Mouse (Mus musculus) MEL (cell line): Measurements from ENCODE around the gene Grik4. TPM values are rescaled to one million over a fixed set of nuclear protein-coding genes. Genes with fewer than 3 reads are reported as not detected.

Experiments
- DNase-seq: peaks from one replicate; pipeline ENCODE4 v3.0.0; 2011; ENCODE audit warnings: low read depth, low spot score
- H3K27ac ChIP-seq: 2 replicates; pipeline ENCODE4 v1.5.1; 2012; ENCODE audit warnings: low read depth, mild to moderate bottlenecking, control low read depth, low read length, moderate library complexity; ENCODE audit not compliant: control insufficient read depth
- H3K27me3 ChIP-seq, 2 experiments: fragments of 150-350 bp in 1 of 2; sonication (generic) in 1 of 2; 2 replicates each; pipeline ENCODE4 v1.6.1; 2012; ENCODE audit warnings: low read length in 2 of 2, mild to moderate bottlenecking in 2 of 2, improper control_type of control experiment in 1 of 2, moderate library complexity in 1 of 2; ENCODE audit not compliant: insufficient read depth in 2 of 2, control insufficient read depth in 1 of 2
- H3K36me3 ChIP-seq, 2 experiments: 2 replicates each; pipeline ENCODE4 v1.6.1; 2012 to 2014; ENCODE audit warnings: low read length in 2 of 2, improper control_type of control experiment in 1 of 2, inconsistent platforms in 1 of 2, mild to moderate bottlenecking in 1 of 2; ENCODE audit not compliant: insufficient read depth in 2 of 2, control insufficient read depth in 1 of 2
- H3K4me1 ChIP-seq, 2 experiments: fragments of 150-350 bp in 1 of 2; sonication (generic) in 1 of 2; 2 replicates each; pipeline ENCODE4 v1.6.1; 2012; ENCODE audit warnings: low read length in 2 of 2, improper control_type of control experiment in 1 of 2, mild to moderate bottlenecking in 1 of 2; ENCODE audit not compliant: insufficient read depth in 2 of 2, control insufficient read depth in 1 of 2
- H3K4me3 ChIP-seq, 2 experiments: fragments of 150-350 bp in 1 of 2; sonication (generic) in 1 of 2; 2 replicates each; pipeline ENCODE4 v1.5.1; 2012; ENCODE audit warnings: low read depth in 2 of 2, low read length in 2 of 2, mild to moderate bottlenecking in 2 of 2, moderate library complexity in 2 of 2, control low read depth in 1 of 2, improper control_type of control experiment in 1 of 2; ENCODE audit not compliant: control insufficient read depth in 1 of 2, insufficient read depth in 1 of 2
- H3K79me2 ChIP-seq: 2 replicates; pipeline ENCODE4 v1.6.1; 2012; ENCODE audit warnings: mild to moderate bottlenecking, low read length, moderate library complexity; ENCODE audit not compliant: control insufficient read depth, poor library complexity, insufficient read depth
- H3K9ac ChIP-seq: 2 replicates; pipeline ENCODE4 v1.6.1; 2012; ENCODE audit warnings: low read depth, mild to moderate bottlenecking, control low read depth, low read length, moderate library complexity; ENCODE audit not compliant: control insufficient read depth, poor library complexity, severe bottlenecking
- H3K9me3 ChIP-seq: fragments of 150-350 bp; sonication (generic); replicated peaks from 2 replicates; pipeline ENCODE4 v1.6.1; 2012; ENCODE audit warnings: mild to moderate bottlenecking, low read length, improper control_type of control experiment, moderate library complexity; ENCODE audit not compliant: insufficient read depth
- BHLHE40 ChIP-seq: IDR thresholded peaks from 2 replicates; pipeline ENCODE4 v1.6.1; 2012; ENCODE audit warnings: low read depth, mild to moderate bottlenecking, inconsistent platforms, low read length, improper control_type of control experiment, borderline replicate concordance
- CHD2 ChIP-seq: IDR thresholded peaks from 2 replicates; pipeline ENCODE4 v1.6.1; 2011; ENCODE audit warnings: low read length, improper control_type of control experiment
- E2F4 ChIP-seq: IDR thresholded peaks from 2 replicates; pipeline ENCODE4 v1.6.1; 2011; ENCODE audit warnings: low read depth, low read length, improper control_type of control experiment, borderline replicate concordance
- ELF1 ChIP-seq: IDR thresholded peaks from 2 replicates; pipeline ENCODE4 v1.6.1; 2014; ENCODE audit warnings: low read depth, mild to moderate bottlenecking, inconsistent platforms, low read length, improper control_type of control experiment, moderate library complexity
- EP300 ChIP-seq, 2 experiments: IDR thresholded peaks; 2 replicates each; pipeline ENCODE4 v1.6.1; 2011; ENCODE audit warnings: improper control_type of control experiment in 2 of 2, low read length in 2 of 2, low read depth in 1 of 2, mild to moderate bottlenecking in 1 of 2
- GABPA ChIP-seq: IDR thresholded peaks from 2 replicates; pipeline ENCODE4 v1.6.1; 2012; ENCODE audit warnings: low read depth, mild to moderate bottlenecking, inconsistent platforms, low read length, improper control_type of control experiment, moderate library complexity
- GATA1 ChIP-seq: IDR thresholded peaks from 2 replicates; pipeline ENCODE4 v1.6.1; 2011; ENCODE audit warnings: low read depth, low read length, improper control_type of control experiment
- JUND ChIP-seq: IDR thresholded peaks from 2 replicates; pipeline ENCODE4 v1.6.1; 2011; ENCODE audit warnings: low read depth, mild to moderate bottlenecking, improper control_type of control experiment, low read length
- KAT2A ChIP-seq: conservative IDR thresholded peaks from 2 replicates; pipeline ENCODE4 v1.6.1; 2012; ENCODE audit warnings: low read depth, low read length, improper control_type of control experiment, inconsistent platforms
- MAFK ChIP-seq: IDR thresholded peaks from 2 replicates; pipeline ENCODE4 v1.6.1; 2011; ENCODE audit warnings: low read depth, mild to moderate bottlenecking, low read length, improper control_type of control experiment, borderline replicate concordance
- MAX ChIP-seq: IDR thresholded peaks from 2 replicates; pipeline ENCODE4 v1.6.1; 2011; ENCODE audit warnings: low read length, improper control_type of control experiment
- MAZ ChIP-seq: IDR thresholded peaks from 2 replicates; pipeline ENCODE4 v1.6.1; 2012; ENCODE audit warnings: low read depth, mild to moderate bottlenecking, inconsistent platforms, low read length, improper control_type of control experiment
- MEF2A ChIP-seq: IDR thresholded peaks from 2 replicates; pipeline ENCODE4 v1.6.1; 2014; ENCODE audit warnings: low read depth, mild to moderate bottlenecking, inconsistent platforms, low read length, improper control_type of control experiment; ENCODE audit not compliant: poor library complexity, insufficient replicate concordance, severe bottlenecking; ENCODE audit errors: extremely low read depth
- MXI1 ChIP-seq: IDR thresholded peaks from 2 replicates; pipeline ENCODE4 v1.6.1; 2011; ENCODE audit warnings: mild to moderate bottlenecking, low read depth, low read length, improper control_type of control experiment
- NELFE ChIP-seq: IDR thresholded peaks from 2 replicates; pipeline ENCODE4 v1.6.1; 2011; ENCODE audit warnings: low read depth, low read length, improper control_type of control experiment
- NRF1 ChIP-seq: IDR thresholded peaks from 2 replicates; pipeline ENCODE4 v1.6.1; 2014; ENCODE audit warnings: low read depth, mild to moderate bottlenecking, inconsistent platforms, low read length, improper control_type of control experiment, moderate library complexity; ENCODE audit not compliant: poor library complexity, insufficient read depth, severe bottlenecking
- POLR2AphosphoS2 ChIP-seq: IDR thresholded peaks from 2 replicates; pipeline ENCODE4 v1.6.1; 2011; ENCODE audit warnings: low read length, improper control_type of control experiment
- RAD21 ChIP-seq: IDR thresholded peaks from 2 replicates; pipeline ENCODE4 v1.6.1; 2011; ENCODE audit warnings: mild to moderate bottlenecking, low read depth, low read length, improper control_type of control experiment
- SIN3A ChIP-seq: IDR thresholded peaks from 2 replicates; pipeline ENCODE4 v1.6.1; 2012; ENCODE audit warnings: low read length, improper control_type of control experiment, inconsistent platforms
- SMC3 ChIP-seq: IDR thresholded peaks from 2 replicates; pipeline ENCODE4 v1.6.1; 2011; ENCODE audit warnings: low read depth, low read length, improper control_type of control experiment
- TBP ChIP-seq: IDR thresholded peaks from 2 replicates; pipeline ENCODE4 v1.8.0; 2011; ENCODE audit warnings: low read depth, low read length, improper control_type of control experiment
- TCF12 ChIP-seq: IDR thresholded peaks from 2 replicates; pipeline ENCODE4 v1.6.1; 2014; ENCODE audit warnings: low read depth, mild to moderate bottlenecking, inconsistent platforms, low read length, improper control_type of control experiment, moderate library complexity
- ZC3H11A ChIP-seq: IDR thresholded peaks from 2 replicates; pipeline ENCODE4 v1.6.1; 2012; ENCODE audit warnings: low read depth, mild to moderate bottlenecking, inconsistent platforms, low read length, improper control_type of control experiment
- polyA plus RNA-seq, 2 experiments: library from polyadenylated mRNA; stranded (reverse) in 1 of 2; unstranded in 1 of 2; fragments of >175 nt in 1 of 2; fragments of >200 nt in 1 of 2; gene quantifications; 2 replicates each; pipeline versions ENCODE4 v1.2.1 to v1.2.4; 2012; ENCODE audit warnings: low replicate concordance in 2 of 2, low read depth in 1 of 2; ENCODE audit not compliant: insufficient read length in 2 of 2, insufficient read depth in 1 of 2, missing spikeins in 1 of 2
- total RNA-seq: library from RNA; depleted of rRNA; stranded (reverse); fragments of 300-350 nt; gene quantifications from 2 replicates; pipeline ENCODE4 v1.2.3, GENCODE M21; 2012

Grik4 gene
- total and polyA plus RNA-seq, 3 experiments: 0.17 TPM; not detected in 2

- H3K79me2 ChIP-seq: no peaks in the 10 kb centered on the region
- TF ChIP-seq BHLHE40 (no peak), RAD21 (no peak), NRF1 (no peak), KAT2A (no peak), E2F4 (no peak), MAZ (no peak), GATA1 (no peak), POLR2AphosphoS2 (no peak), CHD2 (no peak), JUND (no peak), MAFK (no peak), TCF12 (no peak), ZC3H11A (no peak), NELFE (no peak)
- no peaks in the 10 kb centered on the region for H3K4me1 ChIP-seq
- no peak overlapping the region for H3K4me3 ChIP-seq
- no peaks in the 10 kb centered on the region for H3K36me3 ChIP-seq
- no peak overlapping the region for H3K9ac ChIP-seq
- no peaks in the 10 kb centered on the region for H3K27me3 ChIP-seq
- no peak for DNase-seq
- no peaks in the 10 kb centered on the region for H3K9me3 ChIP-seq
- no peak overlapping the region for H3K27ac ChIP-seq
Measured at GRCm38 (mm10) chr9:42863360-42863759, 80.9 kb downstream of the Grik4 start.

DNA sequence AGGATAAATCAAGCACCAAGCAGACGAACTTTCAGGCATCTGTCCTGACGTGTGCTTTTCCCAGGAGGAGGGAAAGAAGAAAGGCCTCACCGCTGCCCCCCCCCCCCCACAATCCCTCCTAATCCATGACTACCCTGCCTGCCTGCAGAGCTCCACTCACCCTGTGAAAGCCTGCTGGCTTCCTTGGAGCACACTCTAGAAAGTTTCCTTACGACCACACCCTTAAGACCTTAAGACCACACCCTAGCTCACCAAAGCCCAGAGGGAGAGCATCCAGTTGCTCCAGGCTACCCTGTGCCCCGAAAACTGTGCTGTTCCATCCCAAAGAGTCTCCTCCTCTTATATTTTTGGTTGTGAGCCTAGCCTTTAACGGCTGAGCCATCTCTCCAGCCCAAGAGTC is 82.6 kb downstream of the Grik4 start:
- no peaks in the 10 kb centered on the region for H3K27me3 ChIP-seq
- no peak overlapping the region for H3K4me3 ChIP-seq
- H3K36me3 ChIP-seq: no peaks in the 10 kb centered on the region
- no peak overlapping the region for H3K9ac ChIP-seq
- H3K79me2 ChIP-seq: no peaks in the 10 kb centered on the region
- H3K4me1 ChIP-seq: no peaks in the 10 kb centered on the region
- DNase-seq: no peak
- no peak overlapping the region for H3K27ac ChIP-seq
- H3K9me3 ChIP-seq: no peaks in the 10 kb centered on the region
- no peak for TF ChIP-seq SIN3A
- no peak for TF ChIP-seq SMC3
- no peak for TF ChIP-seq NELFE
- no peak for TF ChIP-seq BHLHE40
- no peak for TF ChIP-seq MAZ
- no peak for TF ChIP-seq MAX
- TF ChIP-seq KAT2A: no peak
- TF ChIP-seq MEF2A: no peak
- TF ChIP-seq ELF1: no peak
- TF ChIP-seq JUND: no peak
- no peak for TF ChIP-seq TBP
- no peak for TF ChIP-seq MXI1
- no peak for TF ChIP-seq NRF1
- no peak for TF ChIP-seq EP300 (IDR thresholded peaks at IDR 0.05; ENCODE audit: low read depth in 1 of 2, low read length in 2 of 2)
- TF ChIP-seq GABPA: no peak
- TF ChIP-seq RAD21: no peak
- no peak for TF ChIP-seq POLR2AphosphoS2
